In the genomic region with DNA sequence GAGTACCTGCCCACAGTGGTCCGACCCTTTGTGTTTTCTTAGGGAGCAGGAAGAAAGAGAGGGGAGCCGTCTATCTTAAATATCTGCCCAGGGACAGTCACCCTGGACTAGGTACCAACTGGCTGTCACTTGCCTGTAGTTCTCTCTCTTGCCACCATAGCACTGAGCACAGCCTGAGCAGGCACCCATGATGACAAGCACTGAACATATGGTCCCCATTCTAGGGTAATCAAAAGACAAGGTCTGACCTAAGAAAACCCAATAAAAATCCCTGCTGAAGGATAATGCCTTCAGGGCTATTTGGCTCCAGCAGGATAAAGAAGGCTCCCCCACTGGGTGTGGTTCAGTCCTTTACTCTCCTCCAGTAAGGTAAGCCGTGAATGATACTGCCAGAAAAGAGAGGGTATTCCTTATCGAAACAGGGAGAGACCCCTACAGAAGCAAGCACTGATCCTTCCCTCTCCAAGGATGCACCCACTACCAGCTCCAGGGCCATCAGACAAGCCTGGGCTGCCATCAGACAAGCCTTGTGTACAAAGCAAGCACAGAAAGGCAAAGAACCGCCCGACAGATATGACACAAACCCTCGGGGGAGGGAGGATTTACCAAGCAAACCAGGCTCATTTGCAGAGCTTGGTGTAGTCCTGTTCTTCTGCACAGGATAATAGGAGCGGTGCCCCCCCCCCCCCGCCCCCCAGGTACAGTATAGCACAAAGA, we compare ENCODE assay signal across 9 mouse cellular contexts.
DNase-seq lines count a peak whose midpoint lies in the region; ATAC-seq and TF ChIP-seq lines count a peak whose summit lies in the region.
"Had no signal": no experiment of that assay in that cellular context is flagged by ENCODE, and none has a peak within 500 bp of the region (broad histone marks: within the 10 kb centered on the region; RNA-seq: fewer than 3 reads in every experiment).

No protein-coding gene starts in this region.

- TF ChIP-seq POLR2A in brain, embryonic 14.5 days (IDR thresholded peaks at IDR 0.05; ENCODE audit: borderline replicate concordance, extremely low read depth, insufficient read depth, insufficient read length, poor library complexity, severe bottlenecking), result no peak

- no peak overlapping the region for H3K9ac ChIP-seq in heart, postnatal 0 days (replicated peaks; ENCODE audit: low read depth, low read length)
- no peak overlapping the region for H3K9ac ChIP-seq in forebrain, embryonic 14.5 days (ENCODE audit: low read length)
- H3K9ac ChIP-seq in intestine, embryonic 16.5 days (ENCODE audit: low read depth, low read length), result no peak overlapping the region

- no peak overlapping the region for H3K4me2 ChIP-seq in heart, postnatal 0 days (ENCODE audit: low read depth, low read length)
- no peak overlapping the region for H3K4me2 ChIP-seq in forebrain, embryonic 14.5 days (ENCODE audit: low read length)
- no peak overlapping the region for H3K4me2 ChIP-seq in intestine, embryonic 16.5 days (ENCODE audit: low read depth, low read length)

- no peak for DNase-seq in heart, postnatal 0 days (ENCODE audit: low spot score)
- no peak for DNase-seq in heart, postnatal 10 days
- DNase-seq in brain, embryonic 14.5 days (ENCODE audit: low read depth), result peak; percentile 36
- DNase-seq in forebrain, embryonic 14.5 days (ENCODE audit: low spot score), result no peak
- DNase-seq: kidney, adult 9 months had no signal

- ATAC-seq in heart, postnatal 0 days (ENCODE audit: insufficient read depth, low read depth), result no peak
- peak; percentile 54; the same call in 1 of the 2 replicates for ATAC-seq in forebrain, embryonic 14.5 days
- ATAC-seq in megakaryocyte progenitor cell, adult 5-6 weeks (replicated peaks; ENCODE audit: poor library complexity), result peak; percentile 35; the same call in 1 of the 2 replicates
- no peak for ATAC-seq in CD4-positive, CD25-positive, alpha-beta regulatory T cell, adult 4 months
- ATAC-seq in intestine, embryonic 16.5 days, result no peak
- ATAC-seq: Patski had no signal

- H3K4me3 ChIP-seq in heart, postnatal 0 days (ENCODE audit: low read depth, low read length), result no peak overlapping the region
- H3K4me3 ChIP-seq in forebrain, embryonic 14.5 days (ENCODE audit: low read depth, low read length), result no peak overlapping the region
- no peak overlapping the region for H3K4me3 ChIP-seq in intestine, embryonic 16.5 days (ENCODE audit: low read length)

- no peaks in the 10 kb centered on the region for H3K27me3 ChIP-seq in heart, postnatal 0 days (ENCODE audit: control insufficient read depth, insufficient read depth, low read length)
- no peaks in the 10 kb centered on the region for H3K27me3 ChIP-seq in forebrain, embryonic 14.5 days (replicated peaks; ENCODE audit: control insufficient read depth, insufficient read depth, low read length)
- no peaks in the 10 kb centered on the region for H3K27me3 ChIP-seq in intestine, embryonic 16.5 days (replicated peaks; ENCODE audit: control insufficient read depth, insufficient read depth, low read length)
- H3K27me3 ChIP-seq: Patski had no signal

- no peaks in the 10 kb centered on the region for H3K36me3 ChIP-seq in heart, postnatal 0 days (replicated peaks; ENCODE audit: control insufficient read depth, insufficient read depth, low read length)
- H3K36me3 ChIP-seq in forebrain, embryonic 14.5 days (ENCODE audit: control insufficient read depth, insufficient read depth, low read length), result no peaks in the 10 kb centered on the region
- H3K36me3 ChIP-seq in intestine, embryonic 16.5 days (ENCODE audit: control insufficient read depth, insufficient read depth, low read length), result no peaks in the 10 kb centered on the region

- intact Hi-C loops in heart, postnatal 10 days (cut with DNase I), result loop anchor here (5.0 kb wide), 1 partner anchor 38 kb away; no protein-coding TSS in a partner anchor

- WGBS in heart, postnatal 0 days, result 59% methylated on average over 9 of the region's 9 CpGs
- 70% methylated on average over 9 of the region's 9 CpGs for WGBS in forebrain, embryonic 14.5 days
- 55% methylated on average over 9 of the region's 9 CpGs for WGBS in intestine, embryonic 16.5 days

- TF ChIP-seq CTCF in heart, postnatal 0 days (IDR thresholded peaks at IDR 0.05; ENCODE audit: low read depth), result no peak; the same call in 1 of the 2 replicates
- peak; percentile 19; the same call in 1 of the 2 replicates for TF ChIP-seq CTCF in brain, embryonic 14.5 days (IDR thresholded peaks at IDR 0.05; ENCODE audit: borderline replicate concordance, extremely low read depth, insufficient read depth, insufficient read length)

- no peaks in the 10 kb centered on the region for H3K9me3 ChIP-seq in heart, postnatal 0 days (replicated peaks; ENCODE audit: control insufficient read depth, low read length)
- H3K9me3 ChIP-seq in forebrain, embryonic 14.5 days (replicated peaks; ENCODE audit: control insufficient read depth, low read length), result no peaks in the 10 kb centered on the region
- no peaks in the 10 kb centered on the region for H3K9me3 ChIP-seq in intestine, embryonic 16.5 days (ENCODE audit: control insufficient read depth, low read length)

- H3K4me1 ChIP-seq in heart, postnatal 0 days (ENCODE audit: control insufficient read depth, insufficient read depth), result peaks cover 72% of the 10 kb centered on the region
- H3K4me1 ChIP-seq in forebrain, embryonic 14.5 days (ENCODE audit: control insufficient read depth, insufficient read depth, low read length), result peaks cover 10% of the 10 kb centered on the region
- peaks cover 13% of the 10 kb centered on the region for H3K4me1 ChIP-seq in intestine, embryonic 16.5 days (ENCODE audit: control insufficient read depth, insufficient read depth, low read length)

- peak overlapping the region; percentile 75 for H3K27ac ChIP-seq in heart, postnatal 0 days (ENCODE audit: low read depth)
- 0 out of 2 replicates have a peak overlapping the region, but pooled peaks have one; percentile 10 for H3K27ac ChIP-seq in forebrain, embryonic 14.5 days (ENCODE audit: low read depth, low read length)
- no peak overlapping the region for H3K27ac ChIP-seq in intestine, embryonic 16.5 days (ENCODE audit: low read length)

- TF ChIP-seq EP300 in heart, postnatal 0 days (IDR thresholded peaks at IDR 0.05; ENCODE audit: low read depth), result no peak

Comparison
In these comparisons a context has a peak if more than half of its experiments do, and no peak if none do; other contexts are left out.
1. ATAC-seq: peak in forebrain, embryonic 14.5 days (single experiment) and megakaryocyte progenitor cell, adult 5-6 weeks (single experiment); none in heart, postnatal 0 days (single experiment), CD4-positive, CD25-positive, alpha-beta regulatory T cell, adult 4 months (single experiment) and intestine, embryonic 16.5 days (single experiment).